Mouse (Mus musculus) heart, adult 2 months (tissue): ENCODE data around the gene Serinc3.

Experiments used
- CTCF ChIP-seq: fragments of 200-600 bp; IDR thresholded peaks from 2 replicates; pipeline ENCODE4 v1.8.1; 2022; ENCODE audit warnings: antibody characterized with exemption, mild to moderate bottlenecking, moderate library complexity
- EP300 ChIP-seq: fragments of 200-500 bp; IDR thresholded peaks from 2 replicates; pipeline ENCODE4 v1.6.1; 2011; ENCODE audit warnings: low read depth, low read length, control low read depth; ENCODE audit not compliant: insufficient read depth
- POLR2A ChIP-seq: fragments of 200-500 bp; IDR thresholded peaks from 2 replicates; pipeline ENCODE4 v1.6.1; 2011; ENCODE audit warnings: mild to moderate bottlenecking, low read depth, low read length, control low read depth; ENCODE audit not compliant: insufficient read depth

GRCm38 (mm10) chr2:163674397-163674796 is 29.5 kb upstream of the Serinc3 start:
- TF ChIP-seq EP300: no peak
- TF ChIP-seq POLR2A: no peak
- TF ChIP-seq CTCF: no peak
